Mouse (Mus musculus) midbrain, embryonic 14.5 days (tissue): Measurements from ENCODE around the gene Rps29. TPM values are rescaled to one million over a fixed set of nuclear protein-coding genes. Genes with fewer than 3 reads are reported as not detected.
A peak's percentile ranks its signal among the peaks of the same experiment; 100 is the strongest.
"Not testable (repeated sequence)": the region's sequence is repeated elsewhere in the genome, so short reads cannot be mapped to it uniquely, and the experiment has no call there.

ENCODE experiments used
- ATAC-seq: fragments of 200-750 bp; cut with Nextera tagmentation; 2 replicates; pipeline ENCODE4 v1.8.0; 2017; ENCODE audit warnings: moderate number of reproducible peaks, moderate library complexity; ENCODE audit not compliant: low FRiP score, low TSS enrichment
- DNase-seq: peaks from one replicate; pipeline ENCODE4 v3.0.0-alpha.2; 2015
- H3K27ac ChIP-seq: fragments of 300-500 bp; sonication (generic); replicated peaks from 2 replicates; pipeline ENCODE4 v1.5.1; 2014; ENCODE audit warnings: mild to moderate bottlenecking, low read depth, low read length, moderate library complexity
- H3K27me3 ChIP-seq: fragments of 300-500 bp; sonication (generic); 2 replicates; pipeline ENCODE4 v1.6.1; 2014; ENCODE audit warnings: low read length, control low read depth, mixed read lengths; ENCODE audit not compliant: control insufficient read depth, insufficient read depth
- H3K36me3 ChIP-seq: fragments of 300-500 bp; sonication (generic); 2 replicates; pipeline ENCODE4 v1.6.1; 2014; ENCODE audit warnings: low read length, control low read depth; ENCODE audit not compliant: control insufficient read depth, insufficient read depth
- H3K4me1 ChIP-seq: fragments of 300-500 bp; sonication (generic); 2 replicates; pipeline ENCODE4 v1.6.1; 2014; ENCODE audit warnings: mild to moderate bottlenecking, antibody characterized with exemption, low read length, control low read depth; ENCODE audit not compliant: control insufficient read depth, insufficient read depth
- H3K4me2 ChIP-seq: fragments of 300-500 bp; sonication (generic); 2 replicates; pipeline ENCODE4 v1.6.1; 2014; ENCODE audit warnings: mild to moderate bottlenecking, low read length, moderate library complexity
- H3K4me3 ChIP-seq: fragments of 300-500 bp; sonication (generic); replicated peaks from 2 replicates; pipeline ENCODE4 v1.5.1; 2014; ENCODE audit warnings: low read depth, low read length
- H3K9ac ChIP-seq: fragments of 300-500 bp; sonication (generic); replicated peaks from 2 replicates; pipeline ENCODE4 v1.6.1; 2014; ENCODE audit warnings: mild to moderate bottlenecking, low read length, moderate library complexity
- H3K9me3 ChIP-seq: fragments of 300-500 bp; sonication (generic); 2 replicates; pipeline ENCODE4 v1.6.1; 2016; ENCODE audit warnings: low read length, control low read depth, mixed read lengths; ENCODE audit not compliant: control insufficient read depth
- WGBS: fragments of 180-500 bp; shearing (Covaris S2); extraction: QIAGEN DNeasy Blood & Tissue Kit; methylation state at CpG from one replicate; pipeline ENCODE4 v1.1.7; 2014; 5-methylcytosine and 5-hydroxymethylcytosine counted together
- polyA plus RNA-seq: library from polyadenylated mRNA; unstranded; fragments of >200 nt; fragmentation: Nextera tagmentation; extraction: Ambion mirVana; gene quantifications from 2 replicates; pipeline ENCODE4 v1.2.1, GENCODE M21; 2014

Rps29 gene
- polyA plus RNA-seq, 1 experiment from 2014 or later = 1,138 TPM

DNA sequence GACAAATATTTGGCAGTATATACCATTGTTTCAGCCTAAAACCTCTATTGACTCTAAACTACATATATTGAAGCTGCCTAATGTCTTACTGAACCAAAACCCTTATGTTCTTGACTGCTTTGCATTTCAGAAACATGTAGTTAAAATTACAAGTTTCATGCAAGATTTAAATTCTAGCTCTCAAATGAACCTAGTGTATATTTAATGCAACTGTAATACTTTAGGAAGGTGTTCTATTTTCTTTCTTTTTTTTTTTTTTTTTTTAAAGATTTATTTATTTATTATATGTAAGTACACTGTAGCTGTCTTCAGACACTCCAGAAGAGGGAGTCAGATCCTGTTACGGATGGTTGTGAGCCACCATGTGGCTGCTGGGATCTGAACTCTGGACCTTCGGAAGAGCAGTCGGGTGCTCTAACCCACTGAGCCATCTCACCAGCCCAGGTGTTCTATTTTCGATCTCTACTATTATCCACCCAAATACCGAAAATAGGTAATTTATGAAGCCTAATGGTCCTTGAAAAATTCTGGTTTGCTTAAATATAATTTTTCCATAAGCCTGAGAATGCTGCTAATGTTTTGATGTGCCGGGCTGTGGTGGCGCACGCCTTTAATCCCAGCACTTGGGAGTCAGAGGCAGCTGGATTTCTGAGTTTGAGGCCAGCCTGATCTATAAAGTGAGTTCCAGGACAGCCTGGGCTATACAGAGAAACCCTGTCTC is 8.0 kb upstream of the Rps29 start:
- not testable (repeated sequence) for DNase-seq, H3K27me3 ChIP-seq
- WGBS = 68% methylated on average over 8 of the region's 8 CpGs

DNA sequence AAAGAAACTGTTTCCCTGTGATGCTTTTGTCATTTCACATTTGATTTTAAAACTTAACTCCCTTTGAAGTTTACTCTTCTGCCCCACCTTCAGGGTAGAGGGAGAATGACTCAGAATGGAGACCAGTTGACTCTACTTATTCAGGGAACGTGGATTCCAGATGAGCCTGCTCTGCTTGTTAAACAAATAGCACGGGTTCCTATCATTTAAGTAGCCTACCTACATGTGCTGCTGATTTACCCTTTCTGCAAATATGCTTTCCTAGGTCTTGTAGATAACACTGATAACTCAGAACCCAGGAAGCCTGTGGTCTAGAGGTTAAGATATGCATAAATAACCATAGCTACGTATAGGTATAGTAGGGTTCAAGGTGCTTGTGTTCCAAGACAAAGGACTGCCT is 5.9 kb upstream of the Rps29 start:
- Histone ChIP-seq H3K4me1 (peaks cover 5% of the 10 kb centered on the region; the same call in 1 of the 2 replicates), H3K27ac (no peak overlapping the region), H3K4me2 (no peak overlapping the region), H3K4me3 (no peak overlapping the region), H3K9ac (no peak overlapping the region), H3K36me3 (no peaks in the 10 kb centered on the region), H3K27me3 (no peaks in the 10 kb centered on the region), H3K9me3 (no peaks in the 10 kb centered on the region)
- ATAC-seq = no peak
- WGBS = 59% methylated on average over 3 of the region's 3 CpGs
- DNase-seq = no peak

More for the DNA sequence above, 8.0 kb upstream of the Rps29 start:
- H3K27ac ChIP-seq, H3K9ac ChIP-seq, H3K4me1 ChIP-seq, H3K9me3 ChIP-seq, H3K4me2 ChIP-seq, H3K4me3 ChIP-seq, H3K36me3 ChIP-seq, ATAC-seq: not testable (repeated sequence)

DNA sequence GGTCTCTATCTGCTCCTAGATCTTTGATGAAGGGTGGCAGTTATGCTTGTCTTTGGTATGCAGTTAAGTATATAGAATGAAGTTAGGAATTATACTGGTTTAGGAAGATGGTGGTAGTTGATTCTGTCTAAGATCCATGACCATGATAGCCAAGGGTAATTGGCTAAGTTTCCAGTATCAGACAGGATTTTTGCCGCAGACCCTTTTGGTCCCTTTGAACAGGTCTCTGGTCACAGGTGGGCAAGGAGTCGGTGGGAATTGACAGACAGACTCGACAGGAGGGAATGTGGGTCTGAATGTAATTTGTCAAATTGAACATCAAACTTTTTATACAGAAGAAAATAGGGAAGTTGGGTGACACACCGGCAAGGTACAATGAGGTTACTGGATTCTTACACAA is 4.6 kb upstream of the Rps29 start:
- 80% methylated on average over 4 of the region's 4 CpGs for WGBS
- not testable (repeated sequence) for H3K4me3 ChIP-seq, ATAC-seq

DNA sequence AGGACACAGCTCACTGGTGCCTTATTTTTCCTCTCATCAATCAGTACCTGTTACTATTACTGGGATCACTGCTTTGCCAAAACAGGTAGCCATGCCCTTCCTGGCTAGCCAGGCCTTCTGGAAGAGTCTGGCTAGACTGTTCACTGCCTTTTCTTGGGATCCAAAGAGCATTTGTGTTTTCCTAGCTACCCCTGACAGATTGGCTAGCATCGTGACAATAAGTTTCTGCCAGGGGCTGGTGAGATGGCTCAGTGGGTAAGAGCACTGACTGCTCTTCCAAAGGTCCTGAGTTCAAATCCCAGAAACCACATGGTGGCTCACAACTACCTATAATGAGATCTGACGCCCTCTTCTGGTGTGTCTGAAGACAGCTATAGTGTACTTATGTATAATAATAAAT is 1.7 kb upstream of the Rps29 start:
- not testable (repeated sequence) for ATAC-seq, H3K4me2 ChIP-seq, H3K9ac ChIP-seq, H3K27ac ChIP-seq, DNase-seq, H3K4me1 ChIP-seq, H3K27me3 ChIP-seq, H3K4me3 ChIP-seq, H3K9me3 ChIP-seq
- peaks cover 15% of the 10 kb centered on the region for H3K36me3 ChIP-seq
- WGBS = 81% methylated on average over 2 of the region's 2 CpGs

More for the DNA sequence above, 4.6 kb upstream of the Rps29 start:
- not testable (repeated sequence) for H3K36me3 ChIP-seq, H3K9me3 ChIP-seq, H3K4me2 ChIP-seq, H3K27me3 ChIP-seq, DNase-seq, H3K9ac ChIP-seq, H3K27ac ChIP-seq, H3K4me1 ChIP-seq

DNA sequence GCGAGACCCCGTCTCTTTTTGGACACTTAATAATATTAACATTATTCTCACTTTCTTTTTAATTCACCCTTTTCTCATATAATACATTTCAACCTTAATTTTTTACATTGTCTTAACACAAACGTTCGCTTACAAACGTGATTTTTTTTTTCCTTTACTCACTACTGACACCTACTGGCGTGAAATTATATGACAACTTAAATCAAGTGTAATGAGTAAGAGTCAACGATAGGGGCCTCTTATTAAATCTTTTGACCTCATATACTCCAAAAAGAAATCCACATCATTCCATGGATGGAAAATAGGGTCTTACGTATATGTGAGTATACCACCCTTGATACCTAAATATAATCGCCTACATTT is 573 bp upstream of the Rps29 start:
- H3K36me3 ChIP-seq = peaks cover 15% of the 10 kb centered on the region
- H3K4me2 ChIP-seq = peak overlapping the region; percentile 32
- H3K4me1 ChIP-seq = peaks cover 7% of the 10 kb centered on the region
- DNase-seq = peak; percentile 85
- H3K27me3 ChIP-seq = no peaks in the 10 kb centered on the region
- H3K9me3 ChIP-seq = no peaks in the 10 kb centered on the region
- 5% methylated on average over 9 of the region's 9 CpGs for WGBS
- no peak overlapping the region for H3K9ac ChIP-seq
- H3K4me3 ChIP-seq = peak overlapping the region; percentile 61; the same call in 1 of the 2 replicates
- ATAC-seq = no peak; the same call in 1 of the 2 replicates
- no peak overlapping the region; the same call in 1 of the 2 replicates for H3K27ac ChIP-seq

DNA sequence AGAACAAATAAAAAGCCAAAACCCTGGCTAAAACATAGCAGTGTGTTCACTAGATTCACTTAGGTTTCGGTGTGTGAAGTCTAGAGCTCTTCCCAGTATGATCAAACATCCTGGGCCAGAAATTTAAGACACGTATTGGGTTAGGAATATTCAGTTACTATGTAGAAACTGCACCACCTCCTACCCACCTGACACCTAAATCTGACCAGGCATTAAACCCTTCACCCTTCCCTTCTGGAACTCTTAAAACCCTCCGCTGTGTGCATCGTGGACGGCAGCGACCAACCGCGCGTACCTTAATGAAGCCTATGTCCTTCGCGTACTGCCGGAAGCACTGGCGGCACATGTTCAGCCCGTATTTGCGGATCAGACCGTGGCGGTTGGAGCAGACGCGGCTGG is 621 bp downstream of the Rps29 start:
- ATAC-seq (no peak), DNase-seq (no peak)

DNA sequence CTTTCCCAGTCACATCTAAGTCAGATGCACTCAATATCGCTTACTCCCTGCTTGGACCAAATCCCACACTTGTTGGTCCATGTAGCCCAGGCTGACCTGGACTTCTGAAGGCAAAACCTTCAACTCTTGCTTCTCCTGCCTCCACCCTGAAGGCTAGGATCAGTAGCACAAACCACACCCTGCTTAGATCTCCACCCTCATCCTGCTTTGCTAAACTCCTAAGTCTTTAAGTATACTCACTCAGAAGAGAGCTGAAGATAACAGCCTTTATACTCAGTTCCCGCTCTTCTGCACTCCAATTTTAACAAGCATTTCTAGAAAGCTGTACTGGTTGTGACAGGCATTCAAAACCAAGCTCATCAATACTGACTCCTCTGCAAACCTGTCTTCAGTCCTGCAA is 1.9 kb downstream of the Rps29 start:
- H3K4me3 ChIP-seq = no peak overlapping the region
- peaks cover 15% of the 10 kb centered on the region for H3K36me3 ChIP-seq
- DNase-seq (no peak), ATAC-seq (no peak)
- H3K4me2 ChIP-seq = no peak overlapping the region; the same call in 1 of the 2 replicates
- peaks cover 7% of the 10 kb centered on the region for H3K4me1 ChIP-seq
- H3K27ac ChIP-seq = no peak overlapping the region
- no peaks in the 10 kb centered on the region for H3K9me3 ChIP-seq
- no peaks in the 10 kb centered on the region for H3K27me3 ChIP-seq
- 99% methylated on average over 2 of the region's 2 CpGs for WGBS
- no peak overlapping the region for H3K9ac ChIP-seq

More for the DNA sequence above, 621 bp downstream of the Rps29 start:
- peaks cover 15% of the 10 kb centered on the region for H3K36me3 ChIP-seq
- peak overlapping the region; percentile 63 for H3K4me2 ChIP-seq
- WGBS = under 1% methylated on average over 19 of the region's 19 CpGs
- peak overlapping the region; percentile 61 for H3K4me3 ChIP-seq
- peaks cover 7% of the 10 kb centered on the region for H3K4me1 ChIP-seq
- H3K9ac ChIP-seq = peak overlapping the region; percentile 87
- H3K27me3 ChIP-seq = no peaks in the 10 kb centered on the region
- peak overlapping the region; percentile 92 for H3K27ac ChIP-seq
- H3K9me3 ChIP-seq = no peaks in the 10 kb centered on the region

DNA sequence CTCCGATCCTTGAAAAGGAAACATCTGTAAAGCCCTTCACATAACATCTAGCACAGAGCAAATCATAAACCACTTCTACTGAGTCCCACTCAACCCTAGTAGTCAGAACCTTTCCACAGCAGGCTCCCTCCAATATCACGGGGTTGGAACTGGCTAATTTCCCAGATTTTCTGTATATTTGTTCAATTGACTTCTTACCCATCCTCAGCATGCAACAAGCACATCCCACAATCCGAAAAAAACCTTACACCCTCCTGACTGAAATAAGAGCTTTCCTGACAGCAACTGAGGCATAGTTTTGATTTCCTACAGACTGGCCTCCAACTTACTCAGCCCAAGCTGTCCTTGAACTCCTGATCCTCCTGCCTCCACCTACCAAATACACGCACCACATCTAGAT is 2.5 kb downstream of the Rps29 start:
- ATAC-seq (no peak), DNase-seq (no peak)
- no peak overlapping the region for H3K27ac ChIP-seq
- no peaks in the 10 kb centered on the region for H3K9me3 ChIP-seq
- peaks cover 7% of the 10 kb centered on the region for H3K4me1 ChIP-seq
- 89% methylated on average over 4 of the region's 4 CpGs for WGBS
- H3K4me2 ChIP-seq = no peak overlapping the region
- no peak overlapping the region for H3K9ac ChIP-seq
- H3K27me3 ChIP-seq = no peaks in the 10 kb centered on the region
- H3K36me3 ChIP-seq = peaks cover 15% of the 10 kb centered on the region
- H3K4me3 ChIP-seq = no peak overlapping the region

DNA sequence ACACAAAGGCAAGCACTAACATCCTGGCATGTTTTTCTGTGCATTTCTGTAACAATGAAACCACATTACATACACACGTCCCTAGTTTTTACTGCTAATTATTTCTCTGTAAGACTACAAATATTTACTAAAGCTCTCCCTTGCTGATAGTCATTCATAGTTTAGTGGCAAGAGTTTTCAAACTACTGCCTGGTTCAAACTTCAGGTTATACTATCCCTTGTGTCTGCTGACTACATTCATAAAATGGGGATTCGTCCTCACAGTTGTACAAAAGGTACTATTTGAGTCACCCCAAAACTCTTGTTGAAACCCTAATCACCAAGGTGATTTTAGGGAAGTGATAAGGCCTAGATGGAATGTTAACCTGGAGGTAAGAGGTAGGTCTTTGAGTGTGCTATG is 3.1 kb downstream of the Rps29 start:
- no peak for DNase-seq
- WGBS = 90% methylated on average over 2 of the region's 2 CpGs
- ATAC-seq = no peak

More for the DNA sequence above, 3.1 kb downstream of the Rps29 start:
- H3K4me2 ChIP-seq = no peak overlapping the region
- H3K27ac ChIP-seq = no peak overlapping the region
- peaks cover 15% of the 10 kb centered on the region for H3K36me3 ChIP-seq
- H3K4me1 ChIP-seq = peaks cover 7% of the 10 kb centered on the region
- no peaks in the 10 kb centered on the region for H3K27me3 ChIP-seq
- H3K9me3 ChIP-seq = no peaks in the 10 kb centered on the region
- H3K9ac ChIP-seq = no peak overlapping the region
- no peak overlapping the region for H3K4me3 ChIP-seq
